Mouse (Mus musculus) forebrain, postnatal 0 days (tissue): ENCODE results near the gene Agmo. TPM values are rescaled to one million over a fixed set of nuclear protein-coding genes. Genes with fewer than 3 reads are reported as not detected.

ENCODE experiments used
- ATAC-seq: fragments of 200-750 bp; cut with Nextera tagmentation; 2 replicates; pipeline ENCODE4 v1.8.0; 2017; ENCODE audit warnings: mild to moderate bottlenecking, moderate library complexity
- DNase-seq: peaks from one replicate; pipeline ENCODE4 v3.0.0-alpha.2; 2015
- H3K27ac ChIP-seq: fragments of 300-500 bp; sonication (generic); 2 replicates; pipeline ENCODE4 v1.5.1; 2014; ENCODE audit warnings: low read depth, mild to moderate bottlenecking, antibody characterized with exemption, low read length, moderate library complexity, mixed read lengths
- H3K27me3 ChIP-seq: fragments of 300-500 bp; sonication (generic); 2 replicates; pipeline ENCODE4 v1.6.1; 2014; ENCODE audit warnings: mild to moderate bottlenecking, low read length, mixed read lengths; ENCODE audit not compliant: insufficient read depth
- H3K36me3 ChIP-seq: fragments of 300-500 bp; sonication (generic); 2 replicates; pipeline ENCODE4 v1.6.1; 2014; ENCODE audit warnings: mild to moderate bottlenecking, moderate library complexity; ENCODE audit not compliant: insufficient read depth
- H3K4me1 ChIP-seq: fragments of 300-500 bp; sonication (generic); 2 replicates; pipeline ENCODE4 v1.6.1; 2014; ENCODE audit warnings: antibody characterized with exemption; ENCODE audit not compliant: insufficient read depth
- H3K4me2 ChIP-seq: fragments of 300-500 bp; sonication (generic); 2 replicates; pipeline ENCODE4 v1.6.1; 2014; ENCODE audit warnings: low read depth, mild to moderate bottlenecking, moderate library complexity
- H3K4me3 ChIP-seq: fragments of 300-500 bp; sonication (generic); 2 replicates; pipeline ENCODE4 v1.5.1; 2014; ENCODE audit warnings: low read depth, low read length, mixed read lengths
- H3K9ac ChIP-seq: fragments of 300-500 bp; sonication (generic); 2 replicates; pipeline ENCODE4 v1.6.1; 2014; ENCODE audit warnings: mild to moderate bottlenecking
- H3K9me3 ChIP-seq: fragments of 300-500 bp; sonication (generic); 2 replicates; pipeline ENCODE4 v1.6.1; 2016; ENCODE audit warnings: low read length
- CTCF ChIP-seq: sonication (generic); IDR thresholded peaks from 2 replicates; pipeline ENCODE4 v1.5.1; 2016; ENCODE audit warnings: antibody characterized with exemption, control low read depth, low read depth
- WGBS: fragments of 180-500 bp; shearing (Covaris S2); extraction: QIAGEN DNeasy Blood & Tissue Kit; methylation state at CpG from one replicate; pipeline ENCODE4 v1.1.7; 2014; 5-methylcytosine and 5-hydroxymethylcytosine counted together
- polyA plus RNA-seq: library from polyadenylated mRNA; unstranded; fragments of >200 nt; fragmentation: Nextera tagmentation; extraction: Ambion mirVana; gene quantifications from 2 replicates; pipeline ENCODE4 v1.2.1, GENCODE M21; 2015
- total RNA-seq: library from RNA; depleted of rRNA; stranded (reverse); fragments of >200 nt; gene quantifications from 2 replicates; pipeline ENCODE4 v1.2.3, GENCODE M21; 2014; rRNA removed

The Agmo gene
- 1.5 and 2.1 TPM in 2 replicates for total RNA-seq
- polyA plus RNA-seq: 1.6 and 1.7 TPM in 2 replicates

DNA sequence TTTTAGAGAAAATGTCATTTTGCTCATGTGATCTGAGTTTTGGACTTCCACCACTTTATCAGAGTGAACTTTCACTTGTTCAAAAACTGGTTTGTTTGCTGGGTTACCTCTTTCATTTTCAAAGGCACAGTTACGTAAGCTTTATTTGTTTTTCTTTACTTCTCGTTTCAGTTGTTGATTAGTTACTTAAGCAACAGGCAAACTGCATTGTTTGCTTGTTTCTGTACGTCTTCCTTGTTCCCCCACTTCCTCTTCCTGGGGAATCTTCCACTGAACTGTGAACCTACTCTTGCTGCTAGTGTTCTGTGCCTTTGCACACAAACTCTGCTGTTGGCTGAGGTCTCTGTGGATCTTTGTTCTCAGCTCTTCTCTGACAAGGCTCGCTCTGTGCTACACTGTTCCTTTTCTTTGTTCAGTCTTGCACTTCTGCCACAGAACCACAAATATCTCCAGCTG, at the start of gene Agmo:
TSS of gene Agmo (plus strand) at position 76 of the 456 bp plus-strand sequence.
- H3K4me3 ChIP-seq: no peak within 1 kb of the TSS
- ATAC-seq (peak; percentile 79), DNase-seq (peak; percentile 12)
- H3K4me1 ChIP-seq: no peaks in the 10 kb centered on the region
- no peak within 1 kb of the TSS for H3K27ac ChIP-seq
- H3K27me3 ChIP-seq: no peaks in the 10 kb centered on the region
- H3K9ac ChIP-seq: no peak within 1 kb of the TSS
- no peak for TF ChIP-seq CTCF
- H3K4me2 ChIP-seq: 0 out of 2 replicates have a peak within 1 kb of the TSS, but pooled peaks have one; percentile 1
- WGBS: 43% methylated on average over 4 of the region's 4 CpGs
- H3K36me3 ChIP-seq: no peaks in the 10 kb centered on the region
- H3K9me3 ChIP-seq: no peaks in the 10 kb centered on the region

DNA sequence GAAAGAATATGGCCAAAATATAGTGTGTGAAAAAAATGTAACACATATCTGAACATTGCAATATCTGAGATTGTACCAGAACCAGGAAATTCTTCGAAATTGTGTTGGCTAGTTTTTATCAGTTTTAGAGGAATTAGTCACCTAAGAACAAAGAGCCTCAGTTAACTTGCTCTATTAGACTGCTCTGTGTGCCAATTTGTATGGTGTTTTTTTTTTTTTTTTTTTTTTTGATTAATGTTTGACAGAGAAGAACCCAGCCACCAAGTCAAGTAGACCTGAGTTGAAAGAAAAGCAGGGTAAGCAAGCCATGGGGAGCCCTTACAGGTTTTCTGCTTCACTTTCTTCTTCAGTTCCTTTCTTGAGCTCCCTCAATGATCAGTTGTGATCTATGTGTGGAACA, 10.3 kb upstream of the Agmo start:
- 92% methylated on average over 1 of the region's 1 CpGs for WGBS
- DNase-seq (no peak), ATAC-seq (no peak)
- TF ChIP-seq CTCF: no peak
- Histone ChIP-seq H3K27ac (no peak overlapping the region), H3K9me3 (no peaks in the 10 kb centered on the region), H3K27me3 (no peaks in the 10 kb centered on the region), H3K4me1 (no peaks in the 10 kb centered on the region), H3K36me3 (no peaks in the 10 kb centered on the region), H3K4me3 (no peak overlapping the region), H3K9ac (no peak overlapping the region), H3K4me2 (no peak overlapping the region)

DNA sequence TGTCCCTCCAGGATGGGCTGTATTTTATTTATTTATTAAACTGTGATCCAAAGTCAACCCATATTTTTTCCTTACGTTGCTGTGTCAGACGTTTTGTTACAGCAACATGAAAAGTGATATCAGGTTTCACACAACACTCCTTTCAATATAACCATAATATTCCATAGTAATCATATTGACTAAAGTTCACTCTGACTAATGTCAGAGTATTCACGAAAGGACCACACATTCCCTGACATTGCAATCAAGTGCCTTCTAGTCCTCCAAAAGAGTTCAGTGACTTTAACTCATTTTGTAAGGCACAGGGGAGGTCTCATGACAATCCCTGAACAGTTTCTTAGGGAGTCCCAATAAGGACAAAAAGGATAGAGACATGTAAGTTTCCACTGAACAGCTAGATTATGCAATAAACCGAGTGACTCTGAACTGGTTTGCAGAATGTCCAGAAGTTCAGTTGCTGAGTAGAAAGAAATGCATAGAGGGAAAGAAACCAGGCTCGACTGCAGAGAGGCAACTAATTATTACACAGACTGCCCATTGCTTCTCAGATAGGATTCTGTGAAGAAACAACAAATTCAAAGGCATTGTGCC, 371 bp upstream of the Agmo start:
- H3K4me2 ChIP-seq: no peak overlapping the region

GRCm38 (mm10) chr12:37242484-37242883, 1.0 kb downstream of the Agmo start:
- no peaks in the 10 kb centered on the region for H3K27me3 ChIP-seq
- no peak for DNase-seq
- no peak overlapping the region for H3K27ac ChIP-seq
- no peak for TF ChIP-seq CTCF
- no peaks in the 10 kb centered on the region for H3K9me3 ChIP-seq
- 91% methylated on average over 3 of the region's 3 CpGs for WGBS
- H3K36me3 ChIP-seq: no peaks in the 10 kb centered on the region
- no peak overlapping the region for H3K4me2 ChIP-seq
- H3K4me1 ChIP-seq: no peaks in the 10 kb centered on the region
- no peak overlapping the region for H3K4me3 ChIP-seq
- no peak for ATAC-seq
- H3K9ac ChIP-seq: no peak overlapping the region

More for the DNA sequence above, 371 bp upstream of the Agmo start:
- Histone ChIP-seq H3K27me3 (no peaks in the 10 kb centered on the region), H3K4me1 (no peaks in the 10 kb centered on the region), H3K9me3 (no peaks in the 10 kb centered on the region), H3K27ac (no peak overlapping the region), H3K9ac (no peak overlapping the region), H3K36me3 (no peaks in the 10 kb centered on the region), H3K4me3 (no peak overlapping the region)
- DNase-seq (no peak), ATAC-seq (no peak)
- WGBS: 71% methylated on average over 5 of the region's 5 CpGs
- TF ChIP-seq CTCF: no peak

DNA sequence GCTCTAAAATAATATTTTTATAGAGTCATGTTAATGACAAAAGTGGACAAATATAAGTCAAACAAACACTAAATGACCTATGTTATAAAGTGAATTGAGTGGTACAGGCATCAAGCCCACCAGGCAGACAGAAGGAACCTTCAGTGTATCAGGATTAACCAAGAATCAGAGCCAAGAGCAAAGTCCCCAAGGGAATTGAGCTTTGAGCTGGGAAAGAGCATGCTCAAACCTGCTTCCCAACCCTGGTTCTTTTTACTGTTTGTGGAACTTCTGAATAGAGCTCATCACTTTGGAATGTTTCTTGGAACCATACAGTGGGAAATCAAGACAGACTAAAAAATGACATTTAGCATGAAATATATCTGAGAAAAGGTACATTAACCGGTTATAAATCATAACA, 3.4 kb downstream of the Agmo start:
- no peaks in the 10 kb centered on the region for H3K4me1 ChIP-seq
- no peak overlapping the region for H3K9ac ChIP-seq
- no peak overlapping the region for H3K4me2 ChIP-seq
- H3K27ac ChIP-seq: no peak overlapping the region
- ATAC-seq (no peak), DNase-seq (no peak)
- H3K4me3 ChIP-seq: no peak overlapping the region
- H3K36me3 ChIP-seq: no peaks in the 10 kb centered on the region
- WGBS: 100% methylated on average over 1 of the region's 1 CpGs
- no peaks in the 10 kb centered on the region for H3K9me3 ChIP-seq
- TF ChIP-seq CTCF: no peak
- H3K27me3 ChIP-seq: no peaks in the 10 kb centered on the region

DNA sequence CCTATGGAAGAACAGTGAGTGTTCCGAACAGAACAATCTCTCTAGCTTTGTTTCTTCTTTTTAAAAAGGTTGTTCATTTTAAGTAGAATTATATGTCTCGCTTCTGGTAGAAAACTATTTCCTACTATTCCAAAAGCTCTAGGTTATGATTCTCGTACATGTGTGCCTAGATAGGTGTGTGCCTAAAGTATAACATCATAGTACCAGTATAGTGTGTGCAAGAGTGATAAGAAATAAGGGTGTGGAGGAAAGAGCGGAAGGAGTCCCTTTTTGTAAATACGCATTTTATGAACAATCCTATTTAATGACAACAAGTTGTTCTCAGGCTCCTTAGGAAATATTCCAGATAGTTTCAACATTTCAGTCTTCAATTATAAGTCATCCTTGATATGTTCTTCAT, 10.2 kb downstream of the Agmo start:
- H3K9ac ChIP-seq: no peak overlapping the region
- no peak for TF ChIP-seq CTCF
- DNase-seq (no peak), ATAC-seq (no peak)
- H3K27ac ChIP-seq: no peak overlapping the region
- H3K4me3 ChIP-seq: no peak overlapping the region
- no peaks in the 10 kb centered on the region for H3K4me1 ChIP-seq
- no peaks in the 10 kb centered on the region for H3K9me3 ChIP-seq
- 93% methylated on average over 5 of the region's 5 CpGs for WGBS
- H3K4me2 ChIP-seq: no peak overlapping the region
- H3K27me3 ChIP-seq: no peaks in the 10 kb centered on the region
- H3K36me3 ChIP-seq: no peaks in the 10 kb centered on the region

DNA sequence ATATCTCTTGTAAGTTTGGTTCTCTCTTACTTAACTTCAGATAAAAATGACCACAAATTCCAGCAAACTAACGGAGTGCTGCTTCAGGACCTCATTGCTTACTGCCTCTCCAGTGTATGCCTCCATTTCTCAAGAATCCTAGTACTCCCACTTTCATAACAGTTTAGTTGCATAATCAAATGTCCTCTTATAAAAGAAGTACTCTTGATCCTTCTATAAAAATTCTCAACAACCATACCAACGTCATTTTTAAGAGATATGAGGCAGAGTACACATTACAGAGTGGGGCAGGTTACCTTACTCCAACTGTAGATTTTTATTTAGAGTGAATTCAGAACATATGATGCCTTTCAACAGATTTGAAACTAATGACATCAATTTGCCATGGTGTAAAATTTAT, 15.7 kb downstream of the Agmo start:
- H3K4me3 ChIP-seq: no peak overlapping the region
- no peak overlapping the region for H3K27ac ChIP-seq
- no peaks in the 10 kb centered on the region for H3K36me3 ChIP-seq
- H3K4me2 ChIP-seq: no peak overlapping the region
- H3K9ac ChIP-seq: no peak overlapping the region
- H3K4me1 ChIP-seq: no peaks in the 10 kb centered on the region
- WGBS: 78% methylated on average over 2 of the region's 2 CpGs
- no peak for DNase-seq
- no peak for TF ChIP-seq CTCF
- ATAC-seq: no peak
- no peaks in the 10 kb centered on the region for H3K9me3 ChIP-seq
- no peaks in the 10 kb centered on the region for H3K27me3 ChIP-seq
